Mouse (Mus musculus): ENCODE data around the gene Ank. TPM values are rescaled to one million over a fixed set of nuclear protein-coding genes. Genes with fewer than 3 reads are reported as not detected.

Gene Ank
- total and polyA plus RNA-seq, 3 experiments = 0.04 to 0.15 TPM; not detected in 1

DNA sequence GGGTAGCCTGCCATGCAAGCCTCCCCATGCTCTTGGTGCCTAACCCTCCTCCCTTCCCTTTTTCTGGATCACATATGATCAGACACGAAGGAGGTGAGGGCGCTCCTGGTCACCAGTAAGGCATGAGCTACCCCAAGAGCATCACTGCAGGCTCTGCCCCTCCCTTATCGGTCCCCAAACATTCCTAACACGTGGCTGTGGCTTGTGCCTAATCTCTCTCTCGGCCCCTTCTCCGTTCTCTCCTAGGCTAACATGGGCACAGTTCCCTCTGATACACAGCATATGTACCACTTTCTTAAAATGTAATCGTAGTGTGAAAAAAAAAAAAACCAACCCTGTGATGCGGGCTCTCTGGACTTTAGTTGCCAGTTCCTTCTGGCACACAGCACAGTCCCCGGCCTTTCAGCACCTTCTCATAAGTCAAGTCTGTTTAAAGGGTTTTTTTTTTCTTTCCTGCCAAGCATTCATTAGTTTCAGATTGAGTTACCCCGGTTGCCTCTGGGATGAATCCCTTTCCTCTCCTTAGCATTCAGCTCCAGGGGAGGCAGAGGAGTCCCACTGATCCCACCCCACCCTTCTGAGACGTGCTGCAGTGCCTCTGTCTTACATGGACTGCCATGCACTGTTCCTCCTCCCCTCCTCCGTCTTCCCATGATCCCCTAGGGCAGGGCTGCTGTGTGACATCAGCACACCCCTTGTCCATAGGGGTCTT lies 19.2 kb downstream of the Ank start:
- no peaks in the 10 kb centered on the region for H3K36me3 ChIP-seq (ENCODE audit: control insufficient read depth in 1 of 2, insufficient read depth in 2 of 2, low read length in 2 of 2)
- no peaks in the 10 kb centered on the region for H3K9me3 ChIP-seq (replicated peaks; ENCODE audit: insufficient read depth, low read length)
- H3K27ac ChIP-seq (ENCODE audit: control insufficient read depth, low read depth, low read length) = no peak overlapping the region
- TF ChIP-seq ETS1 (IDR thresholded peaks at IDR 0.05; ENCODE audit: low read depth, low read length) (no peak), SMC3 (IDR thresholded peaks at IDR 0.05; ENCODE audit: low read depth, low read length) (no peak), RCOR1 (IDR thresholded peaks at IDR 0.05; ENCODE audit: low read depth, low read length) (no peak), SIN3A (IDR thresholded peaks at IDR 0.05; ENCODE audit: low read length) (no peak), NELFE (IDR thresholded peaks at IDR 0.05; ENCODE audit: low read depth, low read length) (no peak), CHD2 (IDR thresholded peaks at IDR 0.05; ENCODE audit: low read length) (no peak), POLR2A (IDR thresholded peaks at IDR 0.05; ENCODE audit: control insufficient read depth in 1 of 2, insufficient read depth in 1 of 2, low read depth in 1 of 2, low read length in 2 of 2, poor library complexity in 1 of 2) (no peak), POLR2AphosphoS2 (IDR thresholded peaks at IDR 0.05; ENCODE audit: low read length) (no peak), ZNF384 (IDR thresholded peaks at IDR 0.05; ENCODE audit: low read depth, low read length) (no peak), MYB (IDR thresholded peaks at IDR 0.05; ENCODE audit: low read depth, low read length) (no peak), RAD21 (IDR thresholded peaks at IDR 0.05; ENCODE audit: low read depth, low read length) (no peak), ZMIZ1 (IDR thresholded peaks at IDR 0.05; ENCODE audit: low read depth, low read length) (no peak), MAZ (IDR thresholded peaks at IDR 0.05; ENCODE audit: low read depth, low read length) (no peak), BHLHE40 (IDR thresholded peaks at IDR 0.05; ENCODE audit: borderline replicate concordance, low read depth, low read length) (no peak), GATA1 (IDR thresholded peaks at IDR 0.05; ENCODE audit: low read depth, low read length) (no peak), CHD1 (IDR thresholded peaks at IDR 0.05; ENCODE audit: low read depth, low read length) (no peak)
- H3K4me3 ChIP-seq (ENCODE audit: control insufficient read depth in 1 of 2, insufficient read depth in 1 of 2, low read depth in 2 of 2, low read length in 2 of 2) = no peak overlapping the region
- H3K9ac ChIP-seq (ENCODE audit: control insufficient read depth, low read depth, low read length, poor library complexity, severe bottlenecking) = no peak overlapping the region
- H3K79me2 ChIP-seq (ENCODE audit: control insufficient read depth, insufficient read depth, low read length, poor library complexity) = no peaks in the 10 kb centered on the region
- no peak for DNase-seq (ENCODE audit: low read depth, low spot score)
- no peaks in the 10 kb centered on the region for H3K27me3 ChIP-seq (ENCODE audit: control insufficient read depth in 1 of 2, insufficient read depth in 2 of 2, low read length in 2 of 2)
- H3K4me1 ChIP-seq (ENCODE audit: control insufficient read depth in 1 of 2, insufficient read depth in 2 of 2, low read length in 2 of 2) = no peaks in the 10 kb centered on the region

GRCm38 (mm10) chr15:27486279-27486618 lies 19.8 kb downstream of the Ank start:
- H3K27me3 ChIP-seq (ENCODE audit: control insufficient read depth in 1 of 2, insufficient read depth in 2 of 2, low read length in 2 of 2) = no peaks in the 10 kb centered on the region
- H3K9ac ChIP-seq (ENCODE audit: control insufficient read depth, low read depth, low read length, poor library complexity, severe bottlenecking) = no peak overlapping the region
- H3K9me3 ChIP-seq (replicated peaks; ENCODE audit: insufficient read depth, low read length) = no peaks in the 10 kb centered on the region
- no peaks in the 10 kb centered on the region for H3K79me2 ChIP-seq (ENCODE audit: control insufficient read depth, insufficient read depth, low read length, poor library complexity)
- H3K4me1 ChIP-seq (ENCODE audit: control insufficient read depth in 1 of 2, insufficient read depth in 2 of 2, low read length in 2 of 2) = no peaks in the 10 kb centered on the region
- no peaks in the 10 kb centered on the region for H3K36me3 ChIP-seq (ENCODE audit: control insufficient read depth in 1 of 2, insufficient read depth in 2 of 2, low read length in 2 of 2)
- no peak overlapping the region for H3K4me3 ChIP-seq (ENCODE audit: control insufficient read depth in 1 of 2, insufficient read depth in 1 of 2, low read depth in 2 of 2, low read length in 2 of 2)
- TF ChIP-seq POLR2A (IDR thresholded peaks at IDR 0.05; ENCODE audit: control insufficient read depth in 1 of 2, insufficient read depth in 1 of 2, low read depth in 1 of 2, low read length in 2 of 2, poor library complexity in 1 of 2) = no peak
- TF ChIP-seq MAX (IDR thresholded peaks at IDR 0.05; ENCODE audit: low read length) = no peak
- no peak for TF ChIP-seq MEF2A (IDR thresholded peaks at IDR 0.05; ENCODE audit: extremely low read depth, insufficient replicate concordance, low read depth, low read length, poor library complexity, severe bottlenecking)
- TF ChIP-seq RAD21 (IDR thresholded peaks at IDR 0.05; ENCODE audit: low read depth, low read length) = no peak
- no peak overlapping the region for H3K27ac ChIP-seq (ENCODE audit: control insufficient read depth, low read depth, low read length)
- no peak for DNase-seq (ENCODE audit: low read depth, low spot score)

All from MEL (cell line).